Mouse (Mus musculus) neural tube, embryonic 14.5 days (tissue): ENCODE data around the gene Gm49322. TPM values are rescaled to one million over a fixed set of nuclear protein-coding genes. Genes with fewer than 3 reads are reported as not detected.
"Not testable (repeated sequence)": the region's sequence is repeated elsewhere in the genome, so short reads cannot be mapped to it uniquely, and the experiment has no call there.

Experiments
- ATAC-seq: fragments of 200-750 bp; cut with Nextera tagmentation; 2 replicates; pipeline ENCODE4 v1.8.0; 2017; ENCODE audit warnings: low read depth, mild to moderate bottlenecking, moderate TSS enrichment, moderate library complexity
- H3K27ac ChIP-seq: fragments of 300-500 bp; sonication (generic); 2 replicates; pipeline ENCODE4 v1.5.1; 2014; ENCODE audit warnings: low read depth, mild to moderate bottlenecking, control low read depth, low read length, moderate library complexity, mixed read lengths
- H3K27me3 ChIP-seq: fragments of 300-500 bp; sonication (generic); 2 replicates; pipeline ENCODE4 v1.6.1; 2014; ENCODE audit warnings: low read length; ENCODE audit not compliant: control insufficient read depth, insufficient read depth
- H3K36me3 ChIP-seq: fragments of 300-500 bp; sonication (generic); 2 replicates; pipeline ENCODE4 v1.6.1; 2014; ENCODE audit warnings: low read length, mixed read lengths; ENCODE audit not compliant: control insufficient read depth, insufficient read depth
- H3K4me1 ChIP-seq: fragments of 300-500 bp; sonication (generic); 2 replicates; pipeline ENCODE4 v1.6.1; 2014; ENCODE audit warnings: low read length; ENCODE audit not compliant: control insufficient read depth, insufficient read depth
- H3K4me2 ChIP-seq: fragments of 300-500 bp; sonication (generic); 2 replicates; pipeline ENCODE4 v1.6.1; 2014; ENCODE audit warnings: mild to moderate bottlenecking, low read depth, low read length, control low read depth
- H3K4me3 ChIP-seq: fragments of 300-500 bp; sonication (generic); 2 replicates; pipeline ENCODE4 v1.5.1; 2014; ENCODE audit warnings: low read depth, low read length, control low read depth, mixed read lengths
- H3K9ac ChIP-seq: fragments of 300-500 bp; sonication (generic); replicated peaks from 2 replicates; pipeline ENCODE4 v1.6.1; 2014; ENCODE audit warnings: low read depth, mild to moderate bottlenecking, control low read depth, low read length, mixed read lengths
- H3K9me3 ChIP-seq: fragments of 300-500 bp; sonication (generic); 2 replicates; pipeline ENCODE4 v1.6.1; 2016; ENCODE audit warnings: low read length; ENCODE audit not compliant: control insufficient read depth
- WGBS: fragments of 180-500 bp; shearing (Covaris S2); extraction: QIAGEN DNeasy Blood & Tissue Kit; methylation state at CpG from one replicate; pipeline ENCODE4 v1.1.7; 2014; 5-methylcytosine and 5-hydroxymethylcytosine counted together
- polyA plus RNA-seq: library from polyadenylated mRNA; unstranded; fragments of >200 nt; fragmentation: Nextera tagmentation; extraction: Ambion mirVana; gene quantifications from 2 replicates; pipeline ENCODE4 v1.2.1, GENCODE M21; 2014

Gm49322 gene
- polyA plus RNA-seq, 1 experiment from 2014 or later: 0.96 TPM

GRCm38 (mm10) chr10:80627685-80628084, 21.9 kb downstream of the Gm49322 start:
- Histone ChIP-seq H3K27ac (no peak overlapping the region), H3K36me3 (no peaks in the 10 kb centered on the region), H3K4me3 (no peak overlapping the region), H3K4me1 (peaks cover 27% of the 10 kb centered on the region), H3K9me3 (no peaks in the 10 kb centered on the region), H3K9ac (no peak overlapping the region), H3K27me3 (no peaks in the 10 kb centered on the region), H3K4me2 (no peak overlapping the region)
- ATAC-seq: no peak
- WGBS: 75% methylated on average over 2 of the region's 2 CpGs

GRCm38 (mm10) chr10:80628925-80629324, 23.1 kb downstream of the Gm49322 start:
- Histone ChIP-seq H3K4me2 (no peak overlapping the region), H3K27ac (no peak overlapping the region), H3K4me3 (no peak overlapping the region), H3K9ac (no peak overlapping the region), H3K27me3 (no peaks in the 10 kb centered on the region), H3K4me1 (peaks cover 18% of the 10 kb centered on the region), H3K36me3 (no peaks in the 10 kb centered on the region), H3K9me3 (no peaks in the 10 kb centered on the region)
- WGBS: 82% methylated on average over 9 of the region's 9 CpGs
- no peak for ATAC-seq

- Histone ChIP-seq H3K36me3 (peaks cover 48% of the 10 kb centered on the region), H3K9me3 (no peaks in the 10 kb centered on the region), H3K4me3 (no peak overlapping the region), H3K9ac (no peak overlapping the region), H3K27ac (no peak overlapping the region), H3K27me3 (no peaks in the 10 kb centered on the region), H3K4me1 (no peaks in the 10 kb centered on the region), H3K4me2 (no peak overlapping the region)
- ATAC-seq: no peak
- 90% methylated on average over 6 of the region's 6 CpGs for WGBS
These were observed 29.5 kb downstream of the Gm49322 start for GRCm38 (mm10) chr10:80635345-80635744.

GRCm38 (mm10) chr10:80646936-80647335, 41.1 kb downstream of the Gm49322 start:
- ATAC-seq: no peak
- 95% methylated on average over 10 of the region's 10 CpGs for WGBS
- H3K9ac ChIP-seq: no peak overlapping the region
- no peaks in the 10 kb centered on the region for H3K27me3 ChIP-seq
- H3K9me3 ChIP-seq: no peaks in the 10 kb centered on the region
- H3K36me3 ChIP-seq: peaks cover 52% of the 10 kb centered on the region
- no peaks in the 10 kb centered on the region for H3K4me1 ChIP-seq
- H3K4me3 ChIP-seq: no peak overlapping the region
- H3K27ac ChIP-seq: no peak overlapping the region
- no peak overlapping the region for H3K4me2 ChIP-seq

GRCm38 (mm10) chr10:80649910-80650309, 44.1 kb downstream of the Gm49322 start:
- not testable (repeated sequence) for H3K4me3 ChIP-seq, ATAC-seq, H3K9me3 ChIP-seq, H3K9ac ChIP-seq, H3K27me3 ChIP-seq, H3K4me2 ChIP-seq, H3K27ac ChIP-seq, H3K4me1 ChIP-seq
- 93% methylated on average over 6 of the region's 6 CpGs for WGBS
- peaks cover 27% of the 10 kb centered on the region for H3K36me3 ChIP-seq

- Histone ChIP-seq H3K9me3 (no peaks in the 10 kb centered on the region), H3K27ac (no peak overlapping the region), H3K9ac (no peak overlapping the region), H3K27me3 (no peaks in the 10 kb centered on the region), H3K4me2 (no peak overlapping the region), H3K4me1 (peaks cover 10% of the 10 kb centered on the region), H3K36me3 (peaks cover 24% of the 10 kb centered on the region), H3K4me3 (no peak overlapping the region)
- 95% methylated on average over 10 of the region's 10 CpGs for WGBS
- no peak for ATAC-seq
These were observed 44.6 kb downstream of the Gm49322 start for GRCm38 (mm10) chr10:80650392-80650791.

GRCm38 (mm10) chr10:80653156-80653720, 47.4 kb downstream of the Gm49322 start:
- no peak overlapping the region for H3K4me3 ChIP-seq
- ATAC-seq: no peak
- H3K9me3 ChIP-seq: no peaks in the 10 kb centered on the region
- H3K4me1 ChIP-seq: peaks cover 18% of the 10 kb centered on the region
- H3K9ac ChIP-seq: 0 out of 2 replicates have a peak overlapping the region, but pooled peaks have one; percentile 7
- no peak overlapping the region for H3K27ac ChIP-seq
- no peak overlapping the region for H3K4me2 ChIP-seq
- 84% methylated on average over 6 of the region's 6 CpGs for WGBS
- H3K36me3 ChIP-seq: peaks cover 4% of the 10 kb centered on the region
- no peaks in the 10 kb centered on the region for H3K27me3 ChIP-seq

GRCm38 (mm10) chr10:80654866-80655265, 49.0 kb downstream of the Gm49322 start:
- Histone ChIP-seq H3K4me2 (peak overlapping the region; percentile 91), H3K27ac (no peak overlapping the region), H3K4me3 (0 out of 2 replicates have a peak overlapping the region, but pooled peaks have one; percentile 83), H3K9me3 (no peaks in the 10 kb centered on the region), H3K4me1 (peaks cover 18% of the 10 kb centered on the region), H3K27me3 (no peaks in the 10 kb centered on the region), H3K36me3 (peaks cover 4% of the 10 kb centered on the region; the same call in 1 of the 2 replicates), H3K9ac (peak overlapping the region; percentile 97)
- no peak for ATAC-seq
- WGBS: 84% methylated on average over 6 of the region's 6 CpGs

- 3% methylated on average over 12 of the region's 12 CpGs for WGBS
- peak overlapping the region; percentile 91 for H3K4me2 ChIP-seq
- H3K4me1 ChIP-seq: peaks cover 18% of the 10 kb centered on the region
- peak overlapping the region; percentile 73 for H3K27ac ChIP-seq
- H3K27me3 ChIP-seq: no peaks in the 10 kb centered on the region
- H3K36me3 ChIP-seq: peaks cover 4% of the 10 kb centered on the region; the same call in 1 of the 2 replicates
- no peaks in the 10 kb centered on the region for H3K9me3 ChIP-seq
- peak overlapping the region; percentile 97 for H3K9ac ChIP-seq
- ATAC-seq: peak; percentile 59
- peak overlapping the region; percentile 83 for H3K4me3 ChIP-seq
These were observed 49.7 kb downstream of the Gm49322 start for GRCm38 (mm10) chr10:80655406-80656129.
